Mouse (Mus musculus) kidney, adult 2 months (tissue): Measurements from ENCODE around the gene Rpl9-ps6. TPM values are rescaled to one million over a fixed set of nuclear protein-coding genes. Genes with fewer than 3 reads are reported as not detected.

ENCODE experiments used
- DNase-seq: peaks from one replicate; pipeline ENCODE4 v3.0.0; 2021
- H3K27ac ChIP-seq: fragments of 200-500 bp; 2 replicates; pipeline ENCODE4 v1.5.1; 2012; ENCODE audit warnings: low read depth, low read length, control low read depth, inconsistent platforms; ENCODE audit not compliant: insufficient read depth
- H3K27me3 ChIP-seq: fragments of 200-500 bp; replicated peaks from 2 replicates; pipeline ENCODE4 v1.6.1; 2012; ENCODE audit warnings: mild to moderate bottlenecking, moderate library complexity, low read length, inconsistent platforms; ENCODE audit not compliant: control insufficient read depth, insufficient read depth
- H3K36me3 ChIP-seq: fragments of 200-500 bp; 2 replicates; pipeline ENCODE4 v1.6.1; 2012; ENCODE audit warnings: mild to moderate bottlenecking, moderate library complexity, low read length, inconsistent platforms; ENCODE audit not compliant: control insufficient read depth, insufficient read depth
- H3K4me1 ChIP-seq: fragments of 200-500 bp; 2 replicates; pipeline ENCODE4 v1.6.1; 2011; ENCODE audit warnings: low read length; ENCODE audit not compliant: control insufficient read depth, insufficient read depth
- H3K4me3 ChIP-seq: fragments of 200-500 bp; 2 replicates; pipeline ENCODE4 v1.5.1; 2011; ENCODE audit warnings: mild to moderate bottlenecking, low read depth, low read length, control low read depth; ENCODE audit not compliant: insufficient read depth
- CTCF ChIP-seq: fragments of 200-500 bp; conservative IDR thresholded peaks from 2 replicates; pipeline ENCODE4 v1.5.1; 2011; ENCODE audit warnings: low read depth, mild to moderate bottlenecking, control low read depth, low read length, moderate library complexity, mixed read lengths; ENCODE audit not compliant: insufficient read depth, insufficient read length
- POLR2A ChIP-seq: fragments of 200-500 bp; IDR thresholded peaks from one replicate; pipeline ENCODE4 v1.6.1; 2011; ENCODE audit warnings: low read depth, low read length, control low read depth
- WGBS: fragments of 180-500 bp; shearing (Covaris S2); methylation state at CpG from one replicate; pipeline ENCODE4 v1.1.7; 2018; 5-methylcytosine and 5-hydroxymethylcytosine counted together
- polyA plus RNA-seq: library from polyadenylated mRNA; depleted of rRNA; stranded (reverse); fragments of >200 nt; gene quantifications from 2 replicates; pipeline ENCODE4 v1.2.3, GENCODE M21; 2012; rRNA removed

Gene Rpl9-ps6
- polyA plus RNA-seq, 1 experiment: 9.4 TPM

DNA sequence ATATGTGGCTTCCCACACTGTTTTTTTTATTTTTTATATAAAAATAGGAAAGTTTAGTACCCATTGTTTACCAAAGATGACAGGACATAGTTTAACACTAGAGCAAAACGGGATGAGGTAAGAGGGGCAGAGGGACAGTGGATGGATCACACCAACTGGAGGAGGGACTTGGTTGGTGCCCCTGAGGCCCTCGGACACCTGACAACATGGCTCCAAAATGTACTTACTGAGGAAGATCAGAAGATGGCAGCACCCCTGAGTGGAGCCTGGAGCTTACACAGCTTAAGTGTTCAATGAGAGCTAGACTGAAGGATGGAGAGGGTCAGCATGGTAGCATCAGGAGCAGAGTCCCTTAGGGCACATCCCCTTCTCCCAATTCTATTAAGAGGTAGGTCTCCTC, 27.0 kb downstream of the Rpl9-ps6 start:
- Histone ChIP-seq H3K4me3 (no peak overlapping the region), H3K27me3 (no peaks in the 10 kb centered on the region), H3K36me3 (no peaks in the 10 kb centered on the region), H3K27ac (no peak overlapping the region), H3K4me1 (no peaks in the 10 kb centered on the region)
- 89% methylated on average over 2 of the region's 2 CpGs for WGBS
- DNase-seq: no peak
- no peak for TF ChIP-seq POLR2A
- no peak for TF ChIP-seq CTCF

DNA sequence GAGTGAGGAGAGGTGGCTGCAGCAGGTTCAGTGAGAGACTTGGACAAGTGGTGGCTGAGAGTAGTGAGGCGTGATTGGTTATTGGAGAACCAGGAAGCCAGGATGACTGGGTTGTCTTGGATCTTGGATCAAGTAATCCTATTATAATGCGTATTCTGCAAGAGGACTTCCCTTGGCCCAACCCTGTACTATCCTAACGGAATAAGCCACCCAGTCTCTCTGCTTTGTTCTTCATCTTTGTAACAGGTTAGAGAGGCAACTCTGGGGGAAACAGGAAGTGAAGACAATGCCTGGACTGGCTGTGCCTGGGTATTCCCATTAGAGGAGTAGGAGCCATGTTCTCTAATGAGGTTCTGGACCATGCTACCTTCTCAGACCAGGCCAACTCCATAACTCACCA, 40.5 kb downstream of the Rpl9-ps6 start:
- TF ChIP-seq POLR2A: no peak
- TF ChIP-seq CTCF: no peak

DNA sequence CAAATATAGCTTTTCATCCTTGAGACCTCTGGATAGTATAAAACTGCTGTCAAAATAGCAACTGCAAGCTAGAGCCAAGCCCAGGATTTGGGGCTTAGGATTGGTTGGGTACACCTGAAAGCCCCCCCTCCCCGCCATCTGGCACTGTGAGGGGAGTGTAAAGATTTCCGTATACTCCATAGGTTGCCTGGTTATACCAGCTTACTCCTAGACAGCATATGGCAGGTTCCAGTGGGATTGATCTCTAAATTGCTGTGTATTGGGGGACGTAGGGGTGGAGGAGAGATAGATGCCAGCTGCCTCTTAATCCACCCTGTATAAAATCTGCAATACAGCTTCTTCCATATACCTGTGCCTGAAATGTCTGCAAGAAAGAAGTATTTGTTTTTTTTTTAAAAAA, 41.7 kb downstream of the Rpl9-ps6 start:
- TF ChIP-seq POLR2A (no peak), CTCF (no peak)
- 94% methylated on average over 3 of the region's 3 CpGs for WGBS
- H3K4me3 ChIP-seq: no peak overlapping the region
- H3K27ac ChIP-seq: no peak overlapping the region
- no peak for DNase-seq
- no peaks in the 10 kb centered on the region for H3K27me3 ChIP-seq
- no peaks in the 10 kb centered on the region for H3K36me3 ChIP-seq
- H3K4me1 ChIP-seq: no peaks in the 10 kb centered on the region

More for the DNA sequence above, 40.5 kb downstream of the Rpl9-ps6 start:
- no peak overlapping the region for H3K4me3 ChIP-seq
- no peaks in the 10 kb centered on the region for H3K27me3 ChIP-seq
- H3K27ac ChIP-seq: no peak overlapping the region
- DNase-seq: no peak
- H3K4me1 ChIP-seq: no peaks in the 10 kb centered on the region
- no peaks in the 10 kb centered on the region for H3K36me3 ChIP-seq
- 93% methylated on average over 3 of the region's 3 CpGs for WGBS

DNA sequence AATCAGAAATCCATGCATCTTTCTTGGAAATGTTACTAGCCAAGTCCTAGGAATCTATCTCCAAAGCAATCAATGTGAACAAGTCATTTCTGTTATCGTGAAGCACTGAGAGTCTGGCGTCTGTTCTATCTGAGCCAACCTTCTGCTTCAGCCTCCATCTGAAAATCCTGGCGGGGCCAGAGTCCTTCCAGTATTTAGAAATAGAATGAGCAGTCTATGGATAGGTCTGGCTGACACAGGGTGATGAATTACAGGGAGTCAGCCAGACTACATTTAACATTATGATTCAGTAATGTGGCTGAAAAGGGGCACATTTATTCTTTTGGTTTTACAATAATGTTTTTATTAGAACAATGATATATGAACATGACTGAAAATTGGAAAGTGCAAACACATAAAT, 47.3 kb downstream of the Rpl9-ps6 start:
- H3K27ac ChIP-seq: no peak overlapping the region
- H3K4me3 ChIP-seq: no peak overlapping the region
- no peaks in the 10 kb centered on the region for H3K4me1 ChIP-seq
- 57% methylated on average over 3 of the region's 3 CpGs for WGBS
- no peaks in the 10 kb centered on the region for H3K36me3 ChIP-seq
- no peaks in the 10 kb centered on the region for H3K27me3 ChIP-seq
- no peak for DNase-seq
- TF ChIP-seq POLR2A (no peak), CTCF (no peak)

DNA sequence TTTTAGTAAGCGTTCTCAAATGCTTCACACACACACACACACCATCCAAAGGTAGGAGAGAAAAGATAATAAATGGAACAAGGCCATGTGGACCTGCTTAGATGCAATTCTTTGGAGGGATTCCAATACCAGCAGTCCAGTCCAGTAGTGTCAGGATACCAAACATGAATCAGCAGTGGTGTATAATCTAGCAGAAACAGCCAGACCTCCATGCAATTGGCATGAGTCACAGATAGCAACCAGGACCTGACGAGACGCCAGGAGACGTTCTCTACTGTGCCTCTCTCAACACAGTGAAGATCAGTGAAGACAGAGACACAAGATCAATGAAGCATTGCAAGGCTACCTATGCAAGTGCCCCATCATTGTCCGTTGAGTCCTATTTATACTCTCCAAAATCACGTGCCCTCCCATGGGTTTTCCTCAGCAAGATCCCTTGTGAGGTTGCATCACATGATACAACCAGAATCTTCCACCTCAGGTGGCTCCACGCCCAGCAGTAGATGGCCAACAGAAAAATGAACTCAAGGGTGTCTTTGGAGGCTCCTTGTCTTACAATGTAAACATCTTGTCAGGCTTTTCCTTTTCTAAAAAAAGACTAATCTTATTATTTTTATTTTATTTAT, 49.6 kb downstream of the Rpl9-ps6 start:
- H3K27ac ChIP-seq: no peak overlapping the region
- H3K4me3 ChIP-seq: no peak overlapping the region
- TF ChIP-seq CTCF (no peak), POLR2A (no peak)
- no peaks in the 10 kb centered on the region for H3K27me3 ChIP-seq
- WGBS: 90% methylated on average over 7 of the region's 7 CpGs
- no peaks in the 10 kb centered on the region for H3K36me3 ChIP-seq
- DNase-seq: no peak
- no peaks in the 10 kb centered on the region for H3K4me1 ChIP-seq

Other genes starting within 250 kb of the Rpl9-ps6 start
- 40.7 and 47.7 TPM in 2 replicates for gene Sgms1, start 76.9 kb downstream of the Rpl9-ps6 start, polyA plus RNA-seq
- 38.2 and 60.2 TPM in 2 replicates for gene Minpp1, start 19.2 kb upstream of the Rpl9-ps6 start, polyA plus RNA-seq
- 129 and 168 TPM in 2 replicates for gene Papss2, start 129.2 kb upstream of the Rpl9-ps6 start, polyA plus RNA-seq